Mouse (Mus musculus) hindbrain, embryonic 15.5 days (tissue): ENCODE measurements around the gene L1td1. TPM values are rescaled to one million over a fixed set of nuclear protein-coding genes. Genes with fewer than 3 reads are reported as not detected.

ENCODE experiments used
- ATAC-seq: fragments of 200-750 bp; cut with Nextera tagmentation; 2 replicates; pipeline ENCODE4 v1.8.0; 2017; ENCODE audit warnings: low read depth, moderate number of reproducible peaks, moderate TSS enrichment; ENCODE audit not compliant: low FRiP score
- H3K27ac ChIP-seq: fragments of 300-500 bp; sonication (generic); replicated peaks from 2 replicates; pipeline ENCODE4 v1.5.1; 2015; ENCODE audit warnings: mild to moderate bottlenecking, inconsistent platforms
- H3K27me3 ChIP-seq: fragments of 300-500 bp; sonication (generic); 2 replicates; pipeline ENCODE4 v1.6.1; 2015; ENCODE audit warnings: control low read depth, inconsistent platforms
- H3K36me3 ChIP-seq: fragments of 300-500 bp; sonication (generic); 2 replicates; pipeline ENCODE4 v1.6.1; 2015; ENCODE audit warnings: control low read depth, inconsistent platforms
- H3K4me1 ChIP-seq: fragments of 300-500 bp; sonication (generic); replicated peaks from 2 replicates; pipeline ENCODE4 v1.6.1; 2015; ENCODE audit warnings: control low read depth, inconsistent platforms
- H3K4me2 ChIP-seq: fragments of 300-500 bp; sonication (generic); 2 replicates; pipeline ENCODE4 v1.6.1; 2015; ENCODE audit warnings: moderate library complexity, mild to moderate bottlenecking, inconsistent platforms
- H3K4me3 ChIP-seq: fragments of 300-500 bp; sonication (generic); 2 replicates; pipeline ENCODE4 v1.5.1; 2015; ENCODE audit warnings: mild to moderate bottlenecking, inconsistent platforms
- H3K9ac ChIP-seq: fragments of 300-500 bp; sonication (generic); 2 replicates; pipeline ENCODE4 v1.6.1; 2015; ENCODE audit warnings: inconsistent platforms
- H3K9me3 ChIP-seq: fragments of 300-500 bp; sonication (generic); 2 replicates; pipeline ENCODE4 v1.6.1; 2016; ENCODE audit warnings: control low read depth, inconsistent platforms
- WGBS: fragments of 180-500 bp; shearing (Covaris S2); methylation state at CpG from one replicate; pipeline ENCODE4 v1.1.7; 2015; 5-methylcytosine and 5-hydroxymethylcytosine counted together
- polyA plus RNA-seq: library from polyadenylated mRNA; unstranded; fragments of >200 nt; fragmentation: Nextera tagmentation; extraction: Ambion mirVana; gene quantifications from 2 replicates; pipeline ENCODE4 v1.2.1, GENCODE M21; 2015

The L1td1 gene
- polyA plus RNA-seq, 1 experiment from 2014 or later, result 0.08 TPM

DNA sequence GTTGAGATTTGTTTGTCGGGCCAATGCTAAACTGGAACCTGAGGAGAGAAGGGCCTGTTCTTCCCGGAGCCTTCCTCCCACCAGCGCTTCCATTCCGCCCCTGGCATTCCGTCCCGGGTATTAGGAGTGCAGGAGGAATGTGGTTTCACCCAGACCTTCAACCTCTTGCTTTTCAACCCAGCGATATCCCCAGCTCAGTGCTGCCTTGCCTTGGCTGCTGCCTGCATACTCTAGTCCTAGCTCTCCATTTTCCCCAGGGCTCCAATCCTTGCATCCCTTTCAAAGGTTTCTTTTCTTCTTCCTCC, 17.3 kb downstream of the L1td1 start:
- H3K27ac ChIP-seq, result no peak overlapping the region
- ATAC-seq, result no peak
- H3K4me3 ChIP-seq, result no peak overlapping the region
- H3K27me3 ChIP-seq, result no peaks in the 10 kb centered on the region
- 26% methylated on average over 7 of the region's 7 CpGs for WGBS
- no peak overlapping the region for H3K9ac ChIP-seq
- no peak overlapping the region for H3K4me2 ChIP-seq
- H3K36me3 ChIP-seq, result no peaks in the 10 kb centered on the region
- no peaks in the 10 kb centered on the region for H3K9me3 ChIP-seq
- H3K4me1 ChIP-seq, result no peaks in the 10 kb centered on the region

- H3K27ac ChIP-seq, result no peak overlapping the region
- WGBS, result 65% methylated on average over 4 of the region's 4 CpGs
- H3K4me2 ChIP-seq, result no peak overlapping the region
- ATAC-seq, result no peak
- H3K4me3 ChIP-seq, result no peak overlapping the region
- H3K4me1 ChIP-seq, result peaks cover 23% of the 10 kb centered on the region
- H3K36me3 ChIP-seq, result no peaks in the 10 kb centered on the region
- H3K27me3 ChIP-seq, result no peaks in the 10 kb centered on the region
- H3K9me3 ChIP-seq, result no peaks in the 10 kb centered on the region
- no peak overlapping the region for H3K9ac ChIP-seq
Measured at GRCm38 (mm10) chr4:98754456-98754855, 27.9 kb downstream of the L1td1 start.

DNA sequence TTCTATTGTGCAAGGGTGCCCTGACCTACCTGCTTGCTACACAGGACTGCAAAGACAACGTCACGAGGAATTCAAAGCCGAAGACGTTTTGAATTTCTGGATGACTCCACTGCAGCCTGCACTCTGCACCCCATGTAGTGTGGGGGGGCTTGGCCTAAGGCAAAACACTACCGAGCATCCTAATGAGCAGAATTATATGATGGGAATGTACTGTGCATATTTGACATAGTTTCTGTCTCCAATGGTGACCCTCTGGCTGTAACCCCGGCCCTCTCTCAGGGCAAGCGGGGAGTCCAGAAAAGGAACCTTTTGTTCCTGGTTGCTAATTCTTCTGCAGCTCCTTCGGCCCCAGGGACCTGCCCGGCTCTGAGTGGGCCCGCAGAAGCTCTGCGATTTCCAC, 29.6 kb downstream of the L1td1 start:
- H3K4me1 ChIP-seq, result peaks cover 23% of the 10 kb centered on the region
- H3K4me3 ChIP-seq, result no peak overlapping the region
- H3K9me3 ChIP-seq, result no peaks in the 10 kb centered on the region
- 19% methylated on average over 11 of the region's 11 CpGs for WGBS
- H3K27ac ChIP-seq, result no peak overlapping the region
- H3K36me3 ChIP-seq, result no peaks in the 10 kb centered on the region
- no peak overlapping the region for H3K9ac ChIP-seq
- ATAC-seq, result peak; percentile 35; the same call in 1 of the 2 replicates
- H3K4me2 ChIP-seq, result no peak overlapping the region
- H3K27me3 ChIP-seq, result no peaks in the 10 kb centered on the region

DNA sequence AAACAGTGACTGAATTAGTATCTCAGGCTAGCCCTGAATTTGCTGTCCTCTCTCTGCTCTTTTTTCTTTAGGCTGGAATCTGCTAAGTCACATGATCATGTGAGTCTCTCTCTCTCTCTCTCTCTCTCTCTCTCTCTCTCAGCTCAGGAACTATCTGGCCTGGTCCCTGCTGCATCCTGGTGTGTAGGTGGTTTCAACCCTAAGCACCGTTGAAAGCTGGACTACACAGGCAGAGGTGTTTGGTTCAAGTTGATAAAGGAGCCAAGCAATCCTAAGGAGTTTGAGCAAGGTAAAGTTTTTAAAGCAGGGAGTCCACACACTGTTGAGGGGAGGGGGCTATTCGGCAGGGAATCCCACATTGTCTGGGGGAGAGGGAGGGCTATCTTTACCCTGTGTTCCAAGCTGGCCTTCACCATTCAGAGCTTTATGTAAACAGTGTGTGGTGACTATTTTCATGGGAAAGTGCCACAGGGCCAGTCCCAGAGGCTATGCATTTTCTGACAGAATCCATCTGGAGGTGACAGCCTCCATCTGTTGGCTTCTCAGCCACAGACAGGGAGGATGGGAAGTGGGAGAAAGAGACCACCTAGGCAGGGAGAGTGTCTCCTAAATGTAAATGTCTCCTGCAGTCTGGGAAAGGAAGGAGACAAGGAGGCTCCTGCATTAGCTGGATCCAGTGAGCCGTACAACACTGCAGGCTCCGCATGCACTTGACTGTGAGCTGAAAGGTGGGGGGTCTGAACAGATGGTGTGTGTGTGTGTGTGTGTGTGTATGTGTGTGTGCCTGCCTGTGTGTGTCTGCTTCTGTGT, 31.7 kb downstream of the L1td1 start:
- ATAC-seq, result peak; percentile 58
- no peaks in the 10 kb centered on the region for H3K9me3 ChIP-seq
- no peak overlapping the region for H3K4me3 ChIP-seq
- H3K9ac ChIP-seq, result no peak overlapping the region
- no peaks in the 10 kb centered on the region for H3K36me3 ChIP-seq
- WGBS, result 37% methylated on average over 4 of the region's 4 CpGs
- H3K27ac ChIP-seq, result peak overlapping the region; percentile 35; the same call in 1 of the 2 replicates
- no peak overlapping the region for H3K4me2 ChIP-seq
- peaks cover 29% of the 10 kb centered on the region for H3K4me1 ChIP-seq
- no peaks in the 10 kb centered on the region for H3K27me3 ChIP-seq

DNA sequence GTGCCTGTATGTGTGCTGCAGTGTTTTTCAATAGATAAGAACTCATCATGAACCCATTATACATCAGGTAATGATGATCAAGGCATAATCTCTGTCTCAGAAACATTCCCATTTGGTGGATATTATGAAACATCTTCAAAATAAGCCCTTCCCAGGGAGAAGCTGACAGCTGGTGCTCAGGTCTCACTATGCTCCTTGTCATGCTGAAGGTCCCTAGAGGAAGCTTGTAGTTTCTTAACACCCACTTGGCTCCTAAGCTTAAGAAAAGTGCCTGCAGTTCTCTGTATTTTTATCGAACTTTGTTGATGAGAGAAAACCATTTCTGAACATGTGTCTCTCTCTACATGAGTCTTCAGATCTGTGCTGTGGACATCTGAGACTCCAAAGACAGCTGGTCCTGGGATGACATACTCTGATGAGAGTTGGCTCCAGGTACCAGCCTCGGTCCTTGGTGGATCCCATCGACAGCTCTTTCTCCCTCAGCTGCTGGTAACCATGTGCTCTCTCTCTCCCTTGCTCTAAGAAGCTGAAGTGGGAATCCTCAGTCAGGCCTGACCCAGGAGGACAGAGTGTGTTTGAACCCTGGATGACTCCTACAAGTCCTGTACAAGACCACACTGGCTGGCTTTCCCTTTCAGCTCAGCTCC, 32.5 kb downstream of the L1td1 start:
- Histone ChIP-seq H3K4me3 (no peak overlapping the region), H3K27ac (no peak overlapping the region), H3K36me3 (no peaks in the 10 kb centered on the region), H3K4me1 (peaks cover 29% of the 10 kb centered on the region), H3K9ac (no peak overlapping the region), H3K27me3 (no peaks in the 10 kb centered on the region), H3K4me2 (no peak overlapping the region), H3K9me3 (no peaks in the 10 kb centered on the region)
- ATAC-seq, result no peak
- WGBS, result 72% methylated on average over 3 of the region's 3 CpGs

DNA sequence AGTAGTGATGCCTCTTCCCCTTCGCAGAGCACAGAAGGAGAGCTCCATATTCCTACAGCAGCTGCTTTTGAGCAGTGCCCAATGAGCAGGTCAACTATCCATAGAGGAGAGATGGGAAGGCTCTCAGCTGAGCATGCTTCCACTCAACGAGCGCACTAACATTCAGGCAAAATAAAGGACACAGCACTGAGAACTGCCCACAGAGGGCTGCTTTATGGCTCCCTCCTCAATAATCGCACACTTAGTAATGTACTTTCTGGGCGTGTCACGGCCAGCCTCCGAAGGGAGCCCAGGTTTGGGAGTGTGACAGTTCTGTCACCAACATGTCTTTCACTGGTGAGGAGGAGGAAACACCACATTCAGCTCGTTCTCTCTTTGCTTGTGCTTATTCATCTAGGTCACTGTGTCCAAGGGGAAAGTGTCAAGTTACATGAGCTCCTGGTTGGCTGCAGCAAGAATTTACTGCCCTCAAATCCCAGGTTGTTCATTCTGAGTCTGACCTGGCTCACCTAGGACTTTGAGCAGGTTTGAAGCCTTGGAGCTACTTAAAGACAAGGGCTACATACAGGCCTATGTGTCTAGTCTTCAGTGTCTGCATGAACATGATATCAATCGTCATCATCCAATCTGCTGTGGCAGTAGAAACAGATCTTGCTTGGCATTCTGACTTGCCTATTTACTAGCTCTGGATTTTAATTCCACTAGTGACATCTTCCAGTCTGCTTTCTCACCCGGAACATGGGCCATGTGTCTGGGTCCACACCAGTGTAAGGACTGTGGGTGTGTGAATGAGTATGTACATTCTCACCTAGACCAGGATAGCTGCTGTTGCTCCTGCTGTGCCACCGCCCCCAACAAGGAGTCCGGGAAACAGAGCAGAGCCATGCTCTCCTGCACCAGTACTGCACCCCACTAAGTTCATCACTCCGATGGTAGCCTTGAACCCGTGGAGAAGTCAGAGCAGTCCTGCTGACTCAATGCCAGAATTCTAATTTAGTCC, 40.9 kb downstream of the L1td1 start:
- H3K9me3 ChIP-seq, result no peaks in the 10 kb centered on the region
- no peak overlapping the region for H3K4me3 ChIP-seq
- H3K9ac ChIP-seq, result no peak overlapping the region
- no peaks in the 10 kb centered on the region for H3K36me3 ChIP-seq
- H3K4me2 ChIP-seq, result no peak overlapping the region
- no peak for ATAC-seq
- no peaks in the 10 kb centered on the region for H3K4me1 ChIP-seq
- H3K27ac ChIP-seq, result no peak overlapping the region
- 82% methylated on average over 14 of the region's 14 CpGs for WGBS
- no peaks in the 10 kb centered on the region for H3K27me3 ChIP-seq

GRCm38 (mm10) chr4:98773785-98774184, 47.3 kb downstream of the L1td1 start:
- no peaks in the 10 kb centered on the region for H3K9me3 ChIP-seq
- H3K4me3 ChIP-seq, result no peak overlapping the region
- H3K27me3 ChIP-seq, result no peaks in the 10 kb centered on the region
- H3K27ac ChIP-seq, result no peak overlapping the region
- H3K36me3 ChIP-seq, result no peaks in the 10 kb centered on the region
- no peak overlapping the region for H3K9ac ChIP-seq
- H3K4me2 ChIP-seq, result no peak overlapping the region
- H3K4me1 ChIP-seq, result peaks cover 6% of the 10 kb centered on the region
- ATAC-seq, result no peak
- WGBS, result 91% methylated on average over 5 of the region's 5 CpGs

DNA sequence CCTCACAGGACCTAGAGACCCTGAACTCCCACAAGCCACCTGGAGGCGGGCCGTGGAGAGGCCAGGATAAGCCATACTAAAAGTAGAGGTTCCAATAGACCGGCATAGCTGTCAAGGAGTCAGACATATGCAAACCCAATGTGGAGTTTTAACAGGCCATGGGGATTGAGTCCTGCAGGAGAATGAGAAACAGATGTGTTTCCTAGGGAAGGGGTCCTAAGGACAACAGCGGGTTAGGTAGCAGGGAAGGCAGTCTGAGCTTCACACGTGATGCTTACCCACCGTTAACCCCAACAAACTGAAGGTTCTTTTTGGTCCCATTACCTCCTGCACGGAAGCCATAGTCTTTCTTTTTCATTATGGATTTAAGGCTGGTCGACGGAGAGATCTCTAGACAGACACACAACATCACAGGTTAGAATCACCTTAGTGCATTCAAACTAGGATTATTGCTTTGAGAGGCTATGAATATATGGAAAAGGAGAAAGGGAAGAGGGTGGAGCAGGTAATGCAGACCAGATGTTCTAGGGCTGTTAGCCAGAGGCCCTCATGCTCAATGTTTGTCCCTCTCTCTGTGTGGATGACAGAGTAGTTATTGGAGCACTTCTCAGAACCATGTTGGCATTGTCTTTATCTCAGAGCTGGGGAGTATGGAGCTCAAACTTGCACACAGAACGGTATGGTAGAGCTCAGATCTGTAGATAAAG, 50.3 kb downstream of the L1td1 start:
- no peak overlapping the region for H3K4me2 ChIP-seq
- H3K9me3 ChIP-seq, result no peaks in the 10 kb centered on the region
- H3K27me3 ChIP-seq, result 0 out of 2 replicates have a peak, but pooled peaks cover 3% of the 10 kb centered on the region
- ATAC-seq, result no peak
- H3K4me3 ChIP-seq, result no peak overlapping the region
- H3K9ac ChIP-seq, result no peak overlapping the region
- H3K27ac ChIP-seq, result no peak overlapping the region
- H3K4me1 ChIP-seq, result peaks cover 6% of the 10 kb centered on the region
- no peaks in the 10 kb centered on the region for H3K36me3 ChIP-seq
- WGBS, result 92% methylated on average over 10 of the region's 10 CpGs

- ATAC-seq, result no peak
- 89% methylated on average over 6 of the region's 6 CpGs for WGBS
Measured at GRCm38 (mm10) chr4:98777464-98777863, 50.9 kb downstream of the L1td1 start.

DNA sequence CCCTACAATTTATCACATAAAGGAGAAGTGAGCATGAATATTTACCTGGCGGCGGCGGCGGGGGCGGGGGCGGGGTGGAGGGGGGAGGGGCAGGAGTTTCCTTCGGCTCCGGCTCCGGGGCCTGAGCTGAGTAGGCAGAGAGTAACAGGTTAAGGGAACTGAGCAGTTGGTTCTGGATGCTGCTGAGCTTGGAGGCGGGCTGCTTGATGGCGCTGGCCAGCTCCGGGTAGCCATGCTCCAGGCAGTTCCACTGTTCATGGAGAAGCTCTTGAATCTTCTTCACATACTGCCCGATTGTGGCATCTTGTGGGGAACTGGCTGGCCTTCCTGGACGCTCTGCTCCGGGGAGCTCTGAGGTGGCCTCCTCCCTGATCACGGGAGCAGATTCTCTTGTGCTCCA, 51.7 kb downstream of the L1td1 start:
- no peak overlapping the region for H3K9ac ChIP-seq
- WGBS, result 18% methylated on average over 16 of the region's 16 CpGs
- no peak overlapping the region for H3K4me3 ChIP-seq
- H3K27ac ChIP-seq, result no peak overlapping the region
- no peak for ATAC-seq
- no peaks in the 10 kb centered on the region for H3K36me3 ChIP-seq
- no peaks in the 10 kb centered on the region for H3K9me3 ChIP-seq
- H3K4me2 ChIP-seq, result peak overlapping the region; percentile 42
- peaks cover 6% of the 10 kb centered on the region for H3K4me1 ChIP-seq
- H3K27me3 ChIP-seq, result 0 out of 2 replicates have a peak, but pooled peaks cover 3% of the 10 kb centered on the region

More at GRCm38 (mm10) chr4:98777464-98777863, 50.9 kb downstream of the L1td1 start:
- Histone ChIP-seq H3K4me3 (no peak overlapping the region), H3K4me2 (no peak overlapping the region), H3K4me1 (peaks cover 6% of the 10 kb centered on the region), H3K9ac (no peak overlapping the region), H3K27me3 (0 out of 2 replicates have a peak, but pooled peaks cover 3% of the 10 kb centered on the region), H3K9me3 (no peaks in the 10 kb centered on the region), H3K36me3 (no peaks in the 10 kb centered on the region), H3K27ac (no peak overlapping the region)

GRCm38 (mm10) chr4:98785851-98786250, 59.3 kb downstream of the L1td1 start:
- ATAC-seq, result no peak
- H3K4me2 ChIP-seq, result no peak overlapping the region
- 30% methylated on average over 8 of the region's 8 CpGs for WGBS
- H3K27me3 ChIP-seq, result no peaks in the 10 kb centered on the region
- no peak overlapping the region for H3K27ac ChIP-seq
- H3K36me3 ChIP-seq, result no peaks in the 10 kb centered on the region
- peaks cover 11% of the 10 kb centered on the region for H3K4me1 ChIP-seq
- H3K4me3 ChIP-seq, result no peak overlapping the region
- H3K9me3 ChIP-seq, result no peaks in the 10 kb centered on the region
- no peak overlapping the region for H3K9ac ChIP-seq
